ENCODE assay signal across 8 mouse cellular contexts in genomic region chr15:80704267-80704666, GRCm38 (mm10). TPM values are rescaled to one million over a fixed set of nuclear protein-coding genes. Genes with fewer than 3 reads are reported as not detected.
DNase-seq lines count a peak whose midpoint lies in the region; ATAC-seq lines count a peak whose summit lies in the region.

No protein-coding gene starts in this region.

- ATAC-seq in embryonic facial prominence, embryonic 12.5 days (ENCODE audit: insufficient number of reproducible peaks, insufficient read depth, low FRiP score, low TSS enrichment): peak; percentile 78
- ATAC-seq in liver, embryonic 11.5 days (replicated peaks; ENCODE audit: low FRiP score): peak; percentile 79
- ATAC-seq in stomach, embryonic 14.5 days (ENCODE audit: insufficient number of reproducible peaks, insufficient read depth, low FRiP score, low read depth): peak; percentile 84

- no peak overlapping the region for H3K4me3 ChIP-seq in embryonic facial prominence, embryonic 12.5 days
- H3K4me3 ChIP-seq in liver, embryonic 11.5 days (ENCODE audit: low read depth, low read length): no peak overlapping the region
- H3K4me3 ChIP-seq in stomach, embryonic 14.5 days (ENCODE audit: low read depth, low read length): no peak overlapping the region

- no peak overlapping the region for H3K27ac ChIP-seq in embryonic facial prominence, embryonic 12.5 days
- H3K27ac ChIP-seq in liver, embryonic 11.5 days (ENCODE audit: low read depth, low read length): no peak overlapping the region
- no peak overlapping the region for H3K27ac ChIP-seq in stomach, embryonic 14.5 days (ENCODE audit: low read length)

- no peaks in the 10 kb centered on the region for H3K9me3 ChIP-seq in embryonic facial prominence, embryonic 12.5 days
- H3K9me3 ChIP-seq in liver, embryonic 11.5 days (ENCODE audit: control insufficient read depth, low read length): no peaks in the 10 kb centered on the region
- H3K9me3 ChIP-seq in stomach, embryonic 14.5 days (ENCODE audit: control insufficient read depth, low read depth, low read length): no peaks in the 10 kb centered on the region

- H3K9ac ChIP-seq in embryonic facial prominence, embryonic 12.5 days: no peak overlapping the region
- H3K9ac ChIP-seq in liver, embryonic 11.5 days (ENCODE audit: low read depth, low read length): no peak overlapping the region
- no peak overlapping the region for H3K9ac ChIP-seq in stomach, embryonic 14.5 days (replicated peaks; ENCODE audit: low read depth, low read length)

- WGBS in embryonic facial prominence, embryonic 12.5 days: 7% methylated on average over 7 of the region's 7 CpGs
- WGBS in liver, embryonic 11.5 days: 14% methylated on average over 7 of the region's 7 CpGs
- WGBS in stomach, embryonic 14.5 days: 8% methylated on average over 7 of the region's 7 CpGs

- DNase-seq in A20 (ENCODE audit: low read depth, low spot score): peak; percentile 84
- peak; percentile 88 for DNase-seq in adrenal gland, postnatal 14 days
- DNase-seq in heart, adult 8-10 months (ENCODE audit: low spot score): peak; percentile 68
- peak; percentile 93 for DNase-seq in kidney, adult 8-10 months
- peak; percentile 67 for DNase-seq in liver, embryonic 11.5 days (ENCODE audit: low spot score)
- DNase-seq in naive thymus-derived CD4-positive, alpha-beta T cell, adult 2 months (ENCODE audit: low read depth): peak; percentile 91

- no peaks in the 10 kb centered on the region for H3K36me3 ChIP-seq in embryonic facial prominence, embryonic 12.5 days
- H3K36me3 ChIP-seq in liver, embryonic 11.5 days (ENCODE audit: control insufficient read depth, insufficient read depth, low read length): no peaks in the 10 kb centered on the region
- H3K36me3 ChIP-seq in stomach, embryonic 14.5 days (ENCODE audit: control insufficient read depth, insufficient read depth, low read length): no peaks in the 10 kb centered on the region

- no peaks in the 10 kb centered on the region for H3K27me3 ChIP-seq in embryonic facial prominence, embryonic 12.5 days
- 0 out of 2 replicates have a peak, but pooled peaks cover 4% of the 10 kb centered on the region for H3K27me3 ChIP-seq in liver, embryonic 11.5 days (replicated peaks; ENCODE audit: control insufficient read depth, insufficient read depth, low read length)
- H3K27me3 ChIP-seq in stomach, embryonic 14.5 days (ENCODE audit: control insufficient read depth, insufficient read depth, low read length): no peaks in the 10 kb centered on the region

- peak overlapping the region; percentile 36 for H3K4me2 ChIP-seq in embryonic facial prominence, embryonic 12.5 days (replicated peaks)
- H3K4me2 ChIP-seq in liver, embryonic 11.5 days: peak overlapping the region; percentile 31; the same call in 1 of the 2 replicates
- H3K4me2 ChIP-seq in stomach, embryonic 14.5 days (replicated peaks; ENCODE audit: low read depth, low read length): no peak overlapping the region; the same call in 1 of the 2 replicates

- peaks cover 20% of the 10 kb centered on the region for H3K4me1 ChIP-seq in embryonic facial prominence, embryonic 12.5 days
- H3K4me1 ChIP-seq in liver, embryonic 11.5 days (replicated peaks; ENCODE audit: control insufficient read depth, insufficient read depth, low read length): peaks cover 11% of the 10 kb centered on the region
- peaks cover 28% of the 10 kb centered on the region for H3K4me1 ChIP-seq in stomach, embryonic 14.5 days (ENCODE audit: control insufficient read depth, insufficient read depth, low read length)

RNA-seq across cellular contexts. Expression of gene Tnrc6b, which starts 6.8 kb away (rescaled TPM):
- total RNA-seq in adrenal gland, postnatal 14 days (2021): 55.7 and 63.3 TPM in 2 replicates
- polyA plus RNA-seq in embryonic facial prominence, embryonic 12.5 days (2016; fragmentation: Nextera tagmentation; extraction: Ambion mirVana): 37.7 and 40.8 TPM in 2 replicates
- total RNA-seq in heart, adult 8-10 months (2022): 10 to 100 TPM; 48.4 to 52.2 (median 48.9) TPM
- polyA plus RNA-seq in liver, embryonic 11.5 days (2014; fragmentation: Nextera tagmentation; extraction: Ambion mirVana): 17.7 and 18.5 TPM in 2 replicates
- 25.5 and 28.7 TPM in 2 replicates for polyA plus RNA-seq in stomach, embryonic 14.5 days (2014; fragmentation: Nextera tagmentation; extraction: Ambion mirVana)

RNA-seq across cellular contexts. Expression of gene Fam83f, which starts 32.6 kb away (rescaled TPM):
- total RNA-seq in adrenal gland, postnatal 14 days (2021): 0.79 and 0.96 TPM in 2 replicates
- polyA plus RNA-seq in embryonic facial prominence, embryonic 12.5 days (2016; fragmentation: Nextera tagmentation; extraction: Ambion mirVana): 2.6 and 3.0 TPM in 2 replicates
- under 1 TPM in 1 of 4 experiments, not detected in 3; 0.09 TPM for total RNA-seq in heart, adult 8-10 months (2022)
- polyA plus RNA-seq in liver, embryonic 11.5 days (2014; fragmentation: Nextera tagmentation; extraction: Ambion mirVana): 0.34 and 0.61 TPM in 2 replicates
- polyA plus RNA-seq in stomach, embryonic 14.5 days (2014; fragmentation: Nextera tagmentation; extraction: Ambion mirVana): 6.9 and 9.3 TPM in 2 replicates
